Mouse (Mus musculus) cerebellum, adult 2 months (tissue): ENCODE results near the gene Nod1.

Experiments used
- CTCF ChIP-seq: fragments of 200-500 bp; IDR thresholded peaks from 2 replicates; pipeline ENCODE4 v1.5.1; 2011; ENCODE audit warnings: low read depth, mild to moderate bottlenecking, control low read depth, low read length, moderate library complexity, borderline replicate concordance; ENCODE audit not compliant: insufficient read depth
- POLR2A ChIP-seq: fragments of 200-500 bp; IDR thresholded peaks from 2 replicates; pipeline ENCODE4 v1.6.1; 2011; ENCODE audit warnings: low read length, control low read depth, borderline replicate concordance; ENCODE audit not compliant: insufficient read depth

- no peak for TF ChIP-seq POLR2A
- no peak for TF ChIP-seq CTCF
Measured at GRCm38 (mm10) chr6:55009391-55010230, 37.2 kb upstream of the Nod1 start.
